Mouse (Mus musculus) liver, embryonic 16.5 days (tissue): ENCODE results near the gene BC049730. TPM values are rescaled to one million over a fixed set of nuclear protein-coding genes. Genes with fewer than 3 reads are reported as not detected.

Source experiments
- ATAC-seq: fragments of 200-750 bp; cut with Nextera tagmentation; 2 replicates; pipeline ENCODE4 v1.8.0; 2017; ENCODE audit warnings: low read depth, mild to moderate bottlenecking, moderate number of reproducible peaks, moderate library complexity
- H3K27ac ChIP-seq: fragments of 300-500 bp; sonication (generic); 2 replicates; pipeline ENCODE4 v1.5.1; 2014; ENCODE audit warnings: mild to moderate bottlenecking, low read length
- H3K27me3 ChIP-seq: fragments of 300-500 bp; sonication (generic); 2 replicates; pipeline ENCODE4 v1.6.1; 2014; ENCODE audit warnings: low read depth, low read length, mixed read lengths; ENCODE audit not compliant: control insufficient read depth, insufficient read depth
- H3K36me3 ChIP-seq: fragments of 300-500 bp; sonication (generic); 2 replicates; pipeline ENCODE4 v1.6.1; 2014; ENCODE audit warnings: mild to moderate bottlenecking; ENCODE audit not compliant: control insufficient read depth, insufficient read depth
- H3K4me1 ChIP-seq: fragments of 300-500 bp; sonication (generic); 2 replicates; pipeline ENCODE4 v1.6.1; 2014; ENCODE audit warnings: low read depth, low read length, mixed read lengths; ENCODE audit not compliant: control insufficient read depth
- H3K4me2 ChIP-seq: fragments of 300-500 bp; sonication (generic); 2 replicates; pipeline ENCODE4 v1.6.1; 2014; ENCODE audit warnings: low read depth, low read length, mixed read lengths
- H3K4me3 ChIP-seq: fragments of 300-500 bp; sonication (generic); 2 replicates; pipeline ENCODE4 v1.5.1; 2014; ENCODE audit warnings: low read depth, mild to moderate bottlenecking, low read length
- H3K9ac ChIP-seq: fragments of 300-500 bp; sonication (generic); 2 replicates; pipeline ENCODE4 v1.6.1; 2014; ENCODE audit warnings: low read depth, low read length
- H3K9me3 ChIP-seq: fragments of 300-500 bp; sonication (generic); replicated peaks from 2 replicates; pipeline ENCODE4 v1.6.1; 2016; ENCODE audit warnings: low read length; ENCODE audit not compliant: control insufficient read depth
- WGBS: fragments of 180-500 bp; shearing (Covaris S2); extraction: QIAGEN DNeasy Blood & Tissue Kit; methylation state at CpG from one replicate; pipeline ENCODE4 v1.1.7; 2014; ENCODE audit not compliant: insufficient replicate concordance; 5-methylcytosine and 5-hydroxymethylcytosine counted together
- polyA plus RNA-seq: library from polyadenylated mRNA; unstranded; fragments of >200 nt; fragmentation: Nextera tagmentation; extraction: Ambion mirVana; gene quantifications from 2 replicates; pipeline ENCODE4 v1.2.1, GENCODE M21; 2015

Gene BC049730
- polyA plus RNA-seq, 1 experiment from 2014 or later: not detected

DNA sequence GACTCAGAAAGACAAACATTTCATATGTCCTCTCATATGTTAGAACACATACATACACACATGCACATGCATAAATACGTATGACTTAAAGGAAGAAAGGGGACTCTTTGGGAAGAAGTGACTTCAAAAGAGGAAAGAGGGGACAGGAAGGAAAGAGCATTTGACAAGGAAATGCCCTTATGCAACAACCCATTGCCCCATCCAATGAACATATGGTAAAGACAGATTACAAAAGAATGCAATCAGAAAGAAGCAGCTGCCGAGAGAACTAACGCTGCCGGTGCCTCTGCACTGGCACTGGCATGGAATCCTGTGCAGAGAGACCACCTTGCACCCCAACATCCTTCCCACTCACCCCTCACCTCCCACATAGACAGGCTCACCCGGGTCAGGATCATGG lies 44.4 kb downstream of the BC049730 start:
- Histone ChIP-seq H3K27me3 (no peaks in the 10 kb centered on the region), H3K4me3 (no peak overlapping the region), H3K27ac (no peak overlapping the region), H3K9ac (no peak overlapping the region), H3K36me3 (no peaks in the 10 kb centered on the region), H3K4me2 (no peak overlapping the region), H3K9me3 (no peaks in the 10 kb centered on the region), H3K4me1 (no peaks in the 10 kb centered on the region)
- whole genome bisulfite sequencing: 32% methylated on average over 5 of the region's 5 CpGs
- no peak for ATAC-seq

DNA sequence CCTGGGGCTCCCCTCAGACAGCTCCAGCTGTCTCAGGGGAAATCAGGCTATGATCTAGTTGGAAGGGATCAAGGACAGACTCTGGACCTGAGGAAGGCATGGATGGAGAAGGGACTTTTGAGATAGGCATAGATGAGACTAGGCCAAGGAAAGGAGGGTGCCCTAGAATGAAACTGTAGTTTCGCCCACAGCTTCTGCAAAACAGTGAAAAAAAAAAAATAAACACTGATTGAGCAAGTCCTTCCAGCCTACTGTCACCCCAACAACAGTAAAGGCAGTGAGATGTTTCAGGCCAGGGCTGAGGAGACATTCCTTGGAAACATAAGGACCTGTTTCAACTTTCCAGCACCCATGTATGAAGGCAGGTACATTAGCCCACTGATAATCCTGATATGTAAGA lies 49.5 kb downstream of the BC049730 start:
- Histone ChIP-seq H3K4me1 (no peaks in the 10 kb centered on the region), H3K4me2 (no peak overlapping the region), H3K9ac (no peak overlapping the region), H3K4me3 (no peak overlapping the region; the same call in 1 of the 2 replicates), H3K9me3 (no peaks in the 10 kb centered on the region), H3K27ac (no peak overlapping the region), H3K27me3 (no peaks in the 10 kb centered on the region), H3K36me3 (no peaks in the 10 kb centered on the region)
- ATAC-seq: no peak
- 50% methylated on average over 1 of the region's 1 CpGs for WGBS

DNA sequence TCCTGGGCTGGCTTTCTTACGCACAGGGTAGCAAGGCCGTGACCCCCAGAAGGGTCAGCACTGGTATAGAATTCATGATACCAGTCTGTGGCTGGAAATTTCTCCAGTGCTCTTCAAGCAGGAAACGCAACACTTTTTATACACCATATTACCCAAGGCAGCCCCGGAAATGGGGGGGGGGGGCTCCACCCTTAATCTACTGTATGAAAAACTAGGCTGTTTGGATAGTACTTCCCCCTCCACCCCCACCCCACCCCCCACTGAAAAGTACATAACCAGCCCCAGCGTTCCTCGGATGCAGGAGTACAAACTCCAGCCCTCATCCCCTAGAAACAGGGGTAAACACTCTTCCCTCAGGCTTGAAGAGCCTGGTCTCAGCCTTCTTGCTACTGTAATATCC lies 51.2 kb downstream of the BC049730 start, which contains the start of gene Cd177:
Cd177 (minus strand) TSS at position 101 of the 400 bp plus-strand sequence.
- peak within 1 kb of the TSS; percentile 2; the same call in 1 of the 2 replicates for H3K4me3 ChIP-seq
- no peak within 1 kb of the TSS for H3K9ac ChIP-seq
- no peaks in the 10 kb centered on the region for H3K4me1 ChIP-seq
- no peaks in the 10 kb centered on the region for H3K9me3 ChIP-seq
- no peak within 1 kb of the TSS for H3K27ac ChIP-seq
- H3K36me3 ChIP-seq: no peaks in the 10 kb centered on the region
- H3K4me2 ChIP-seq: no peak within 1 kb of the TSS
- H3K27me3 ChIP-seq: no peaks in the 10 kb centered on the region
- no peak for ATAC-seq
- 47% methylated on average over 6 of the region's 6 CpGs for WGBS

DNA sequence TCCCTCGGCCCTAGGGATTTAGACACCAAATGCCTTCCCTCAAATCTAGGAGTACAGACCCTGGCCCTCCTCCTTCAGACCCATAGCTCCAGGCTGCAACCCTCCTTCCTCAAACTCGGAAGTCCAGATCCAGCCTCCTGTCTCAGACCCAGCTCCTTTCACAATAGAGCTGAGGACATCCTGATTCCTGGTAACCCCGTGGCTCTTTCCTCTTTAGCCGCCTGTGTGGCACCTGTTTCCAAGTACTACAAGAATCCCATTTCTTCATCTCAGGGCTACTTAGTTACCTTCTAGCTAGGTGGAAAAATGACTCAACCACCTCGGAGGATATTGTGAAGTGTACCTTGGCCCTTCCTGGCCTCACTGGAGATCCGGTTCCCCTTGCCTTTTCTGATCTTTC lies 52.1 kb downstream of the BC049730 start:
- no peak overlapping the region for H3K9ac ChIP-seq
- H3K36me3 ChIP-seq: no peaks in the 10 kb centered on the region
- 41% methylated on average over 6 of the region's 6 CpGs for WGBS
- H3K4me2 ChIP-seq: no peak overlapping the region
- no peaks in the 10 kb centered on the region for H3K27me3 ChIP-seq
- H3K4me3 ChIP-seq: no peak overlapping the region
- 0 out of 2 replicates have a peak overlapping the region, but pooled peaks have one; percentile 26 for H3K27ac ChIP-seq
- ATAC-seq: no peak
- H3K4me1 ChIP-seq: no peaks in the 10 kb centered on the region
- H3K9me3 ChIP-seq: no peaks in the 10 kb centered on the region

DNA sequence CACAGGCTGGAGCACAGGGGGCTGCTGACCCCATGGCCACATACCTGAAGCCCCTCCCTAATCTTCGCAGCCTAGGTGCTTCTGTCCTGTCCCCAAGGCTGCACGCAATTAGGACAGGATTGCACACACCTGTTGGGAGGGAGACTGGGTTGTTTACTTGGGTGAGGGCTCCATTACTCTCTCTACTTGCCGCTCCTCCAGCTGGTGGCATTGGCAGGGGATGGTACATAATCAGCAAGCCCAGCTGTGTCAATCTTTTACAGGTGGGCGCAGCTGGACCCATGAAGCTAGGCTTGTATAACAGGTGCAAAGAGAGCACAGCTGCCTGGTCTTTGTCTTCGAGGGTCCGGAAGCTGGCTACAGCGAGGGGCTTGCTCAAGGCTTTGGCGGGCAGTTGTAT lies 53.5 kb downstream of the BC049730 start:
- H3K9me3 ChIP-seq: no peaks in the 10 kb centered on the region
- H3K4me3 ChIP-seq: no peak overlapping the region
- WGBS: 64% methylated on average over 8 of the region's 8 CpGs
- H3K27ac ChIP-seq: no peak overlapping the region
- H3K27me3 ChIP-seq: no peaks in the 10 kb centered on the region
- H3K4me2 ChIP-seq: no peak overlapping the region
- H3K4me1 ChIP-seq: no peaks in the 10 kb centered on the region
- ATAC-seq: no peak
- H3K9ac ChIP-seq: no peak overlapping the region
- H3K36me3 ChIP-seq: no peaks in the 10 kb centered on the region

Other genes starting within 250 kb of the BC049730 start
- gene Plaur, start 246.8 kb upstream of the BC049730 start, polyA plus RNA-seq: 5.9 and 6.6 TPM in 2 replicates
- 0.24 TPM in 1 of 2 replicates, not detected in the other for gene Cadm4, start 227.2 kb upstream of the BC049730 start, polyA plus RNA-seq
- gene Zfp428, start 202.2 kb upstream of the BC049730 start, polyA plus RNA-seq: 2.7 and 3.2 TPM in 2 replicates
- not detected in 2 replicates for gene AC161166.1, start 196.8 kb upstream of the BC049730 start, polyA plus RNA-seq
- gene Irgq, start 178.6 kb upstream of the BC049730 start, polyA plus RNA-seq: 1.1 and 1.3 TPM in 2 replicates
- not detected in 2 replicates for gene Pinlyp, start 163.1 kb upstream of the BC049730 start, polyA plus RNA-seq
- 35.4 and 40.8 TPM in 2 replicates for gene Xrcc1, start 163.0 kb upstream of the BC049730 start, polyA plus RNA-seq
- gene Ethe1, start 121.7 kb upstream of the BC049730 start, polyA plus RNA-seq: 26.4 and 26.5 TPM in 2 replicates
- gene Zfp575, start 121.6 kb upstream of the BC049730 start, polyA plus RNA-seq: 0.25 and 0.30 TPM in 2 replicates
- gene Phldb3, start 98.5 kb upstream of the BC049730 start, polyA plus RNA-seq: 0.08 and 0.18 TPM in 2 replicates
- 0.05 TPM in 1 of 2 replicates, not detected in the other for gene Lypd3, start 72.7 kb upstream of the BC049730 start, polyA plus RNA-seq
- not detected in 2 replicates for gene Tex101, start 32.6 kb upstream of the BC049730 start, polyA plus RNA-seq
- not detected in 2 replicates for gene Gm4763, start 17.7 kb downstream of the BC049730 start, polyA plus RNA-seq
- 13.6 and 18.1 TPM in 2 replicates for gene Cd177, start 51.1 kb downstream of the BC049730 start, polyA plus RNA-seq
- 3.1 and 3.5 TPM in 2 replicates for gene Ceacam10, start 68.0 kb downstream of the BC049730 start, polyA plus RNA-seq
- 1.2 and 1.4 TPM in 2 replicates for gene Gm9844, start 153.0 kb downstream of the BC049730 start, polyA plus RNA-seq
- not detected in 2 replicates for gene Lypd4, start 160.7 kb downstream of the BC049730 start, polyA plus RNA-seq
- gene Dmrtc2, start 160.8 kb downstream of the BC049730 start, polyA plus RNA-seq: not detected in 2 replicates
- gene Rps19, start 175.1 kb downstream of the BC049730 start, polyA plus RNA-seq: 1,002 and 1,147 TPM in 2 replicates
- gene Cd79a, start 188.1 kb downstream of the BC049730 start, polyA plus RNA-seq: 10.5 and 13.9 TPM in 2 replicates
- 35.1 and 38.0 TPM in 2 replicates for gene Arhgef1, start 193.7 kb downstream of the BC049730 start, polyA plus RNA-seq
- not detected in 2 replicates for gene Gm4881, start 235.3 kb downstream of the BC049730 start, polyA plus RNA-seq